Mouse (Mus musculus) heart, postnatal 4 days (tissue): ENCODE results near the gene Mid1. TPM values are rescaled to one million over a fixed set of nuclear protein-coding genes. Genes with fewer than 3 reads are reported as not detected.
"Not testable (repeated sequence)": the region's sequence is repeated elsewhere in the genome, so short reads cannot be mapped to it uniquely, and the experiment has no call there.

Source experiments
- DNase-seq: peaks from one replicate; pipeline ENCODE4 v3.0.0; 2021
- total RNA-seq, 2 experiments: library from RNA; stranded (reverse); gene quantifications; 2 replicates each; pipeline ENCODE4 v1.2.3; 2021

The Mid1 gene
- total RNA-seq, 2 experiments from 2014 or later = 9.6 to 18.2 TPM

- no peak for DNase-seq
These were observed 205.5 kb downstream of the Mid1 start for GRCm38 (mm10) chrX:169890541-169890940.

- DNase-seq = no peak
These were observed 207.1 kb downstream of the Mid1 start for GRCm38 (mm10) chrX:169892100-169892499.

GRCm38 (mm10) chrX:169892631-169893030, 207.6 kb downstream of the Mid1 start:
- no peak for DNase-seq

- no peak for DNase-seq
These were observed 214.4 kb downstream of the Mid1 start for GRCm38 (mm10) chrX:169899227-169899950.

GRCm38 (mm10) chrX:169902860-169903259, 217.9 kb downstream of the Mid1 start:
- DNase-seq = no peak

- no peak for DNase-seq
These were observed 218.7 kb downstream of the Mid1 start for GRCm38 (mm10) chrX:169903656-169904055.

GRCm38 (mm10) chrX:169906054-169906508, 221.1 kb downstream of the Mid1 start:
- no peak for DNase-seq

GRCm38 (mm10) chrX:169909898-169910297, 224.9 kb downstream of the Mid1 start:
- no peak for DNase-seq

GRCm38 (mm10) chrX:169915738-169916137, 230.7 kb downstream of the Mid1 start:
- DNase-seq = peak; percentile 20

- DNase-seq = no peak
These were observed 237.5 kb downstream of the Mid1 start for GRCm38 (mm10) chrX:169922541-169922940.

- DNase-seq = no peak
These were observed 238.4 kb downstream of the Mid1 start for GRCm38 (mm10) chrX:169923417-169923816.

GRCm38 (mm10) chrX:169925600-169925999, 240.6 kb downstream of the Mid1 start:
- DNase-seq = no peak

GRCm38 (mm10) chrX:169927110-169927817, 242.3 kb downstream of the Mid1 start:
- no peak for DNase-seq

- DNase-seq = no peak
These were observed 245.9 kb downstream of the Mid1 start for GRCm38 (mm10) chrX:169930868-169931267.

GRCm38 (mm10) chrX:169933228-169933627, 248.2 kb downstream of the Mid1 start:
- DNase-seq = no peak

- no peak for DNase-seq
These were observed 252.2 kb downstream of the Mid1 start for GRCm38 (mm10) chrX:169937119-169937719.

GRCm38 (mm10) chrX:169940531-169940930, 255.5 kb downstream of the Mid1 start:
- no peak for DNase-seq

GRCm38 (mm10) chrX:169950596-169950995, 265.6 kb downstream of the Mid1 start:
- no peak for DNase-seq

- DNase-seq = no peak
These were observed 284.3 kb downstream of the Mid1 start for GRCm38 (mm10) chrX:169969337-169969736.

- peak; percentile 3 for DNase-seq
These were observed 284.8 kb downstream of the Mid1 start for GRCm38 (mm10) chrX:169969765-169970164.

- not testable (repeated sequence) for DNase-seq
These were observed 285.5 kb downstream of the Mid1 start for GRCm38 (mm10) chrX:169970546-169970945.

- not testable (repeated sequence) for DNase-seq
These were observed 286.6 kb downstream of the Mid1 start for GRCm38 (mm10) chrX:169971562-169971961.

- not testable (repeated sequence) for DNase-seq
These were observed 287.1 kb downstream of the Mid1 start for GRCm38 (mm10) chrX:169972131-169972530.
